Mouse (Mus musculus): ENCODE data around the gene Sf1.

DNA sequence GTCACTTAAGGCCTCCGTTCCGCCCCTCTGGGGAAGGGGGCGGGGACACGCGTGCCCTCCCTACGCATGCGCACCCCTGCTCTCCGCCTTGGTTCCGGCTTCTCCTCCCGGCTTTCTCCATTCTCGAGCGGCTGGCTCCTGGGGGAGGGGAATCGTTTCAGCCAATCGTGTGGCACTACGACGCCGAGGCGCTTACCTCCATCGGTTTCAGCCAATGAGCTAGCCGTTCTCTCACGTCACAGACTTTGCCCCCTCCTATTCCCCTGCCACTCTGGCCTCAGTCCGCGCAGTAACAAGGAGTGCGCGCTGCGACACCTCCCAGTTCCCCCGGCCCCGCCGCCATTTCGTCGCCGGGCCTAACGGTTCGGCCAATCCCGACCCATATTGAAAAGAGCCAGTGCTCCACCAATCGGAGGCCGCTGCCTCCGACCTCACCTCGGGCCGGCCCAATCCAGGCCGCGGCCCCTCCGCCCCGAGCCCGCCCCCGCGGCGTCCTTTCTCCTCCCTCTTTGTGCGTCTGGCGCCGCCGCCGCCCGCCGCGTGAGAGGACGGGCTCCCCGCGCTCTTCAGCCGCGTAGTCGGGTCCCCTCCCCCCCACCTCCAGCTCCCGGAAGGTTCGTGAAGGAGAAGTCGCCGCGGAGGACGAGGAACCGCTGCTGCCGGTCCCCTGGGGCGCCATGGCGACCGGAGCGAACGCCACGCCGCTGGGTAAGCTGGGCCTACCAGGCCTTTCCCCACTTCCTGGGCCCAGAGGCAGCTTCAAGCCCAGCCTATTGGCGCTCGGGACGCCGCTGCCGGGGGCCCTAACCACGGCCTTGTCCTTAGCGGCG lies at the start of gene Sf1:
- TF ChIP-seq POLR2A (IDR thresholded peaks at IDR 0.05; ENCODE audit: insufficient read depth, low read depth, low read length) (peak; percentile 40; the same call in 1 of the 2 replicates), CTCF (IDR thresholded peaks at IDR 0.05; ENCODE audit: insufficient read depth, low read depth, low read length) (no peak)
